Mouse (Mus musculus) MEL (cell line): Measurements from ENCODE around the gene Tecpr1. TPM values are rescaled to one million over a fixed set of nuclear protein-coding genes. Genes with fewer than 3 reads are reported as not detected.

ENCODE experiments used
- DNase-seq: peaks from one replicate; pipeline ENCODE4 v3.0.0; 2011; ENCODE audit warnings: low read depth, low spot score
- H3K27ac ChIP-seq: 2 replicates; pipeline ENCODE4 v1.5.1; 2012; ENCODE audit warnings: low read depth, mild to moderate bottlenecking, control low read depth, low read length, moderate library complexity; ENCODE audit not compliant: control insufficient read depth
- H3K27me3 ChIP-seq, 2 experiments: fragments of 150-350 bp in 1 of 2; sonication (generic) in 1 of 2; 2 replicates each; pipeline ENCODE4 v1.6.1; 2012; ENCODE audit warnings: low read length in 2 of 2, mild to moderate bottlenecking in 2 of 2, improper control_type of control experiment in 1 of 2, moderate library complexity in 1 of 2; ENCODE audit not compliant: insufficient read depth in 2 of 2, control insufficient read depth in 1 of 2
- H3K36me3 ChIP-seq, 2 experiments: 2 replicates each; pipeline ENCODE4 v1.6.1; 2012 to 2014; ENCODE audit warnings: low read length in 2 of 2, improper control_type of control experiment in 1 of 2, inconsistent platforms in 1 of 2, mild to moderate bottlenecking in 1 of 2; ENCODE audit not compliant: insufficient read depth in 2 of 2, control insufficient read depth in 1 of 2
- H3K4me1 ChIP-seq, 2 experiments: fragments of 150-350 bp in 1 of 2; sonication (generic) in 1 of 2; 2 replicates each; pipeline ENCODE4 v1.6.1; 2012; ENCODE audit warnings: low read length in 2 of 2, improper control_type of control experiment in 1 of 2, mild to moderate bottlenecking in 1 of 2; ENCODE audit not compliant: insufficient read depth in 2 of 2, control insufficient read depth in 1 of 2
- H3K4me3 ChIP-seq, 2 experiments: fragments of 150-350 bp in 1 of 2; sonication (generic) in 1 of 2; 2 replicates each; pipeline ENCODE4 v1.5.1; 2012; ENCODE audit warnings: low read depth in 2 of 2, low read length in 2 of 2, mild to moderate bottlenecking in 2 of 2, moderate library complexity in 2 of 2, control low read depth in 1 of 2, improper control_type of control experiment in 1 of 2; ENCODE audit not compliant: control insufficient read depth in 1 of 2, insufficient read depth in 1 of 2
- H3K79me2 ChIP-seq: 2 replicates; pipeline ENCODE4 v1.6.1; 2012; ENCODE audit warnings: mild to moderate bottlenecking, low read length, moderate library complexity; ENCODE audit not compliant: control insufficient read depth, poor library complexity, insufficient read depth
- H3K9ac ChIP-seq: 2 replicates; pipeline ENCODE4 v1.6.1; 2012; ENCODE audit warnings: low read depth, mild to moderate bottlenecking, control low read depth, low read length, moderate library complexity; ENCODE audit not compliant: control insufficient read depth, poor library complexity, severe bottlenecking
- H3K9me3 ChIP-seq: fragments of 150-350 bp; sonication (generic); replicated peaks from 2 replicates; pipeline ENCODE4 v1.6.1; 2012; ENCODE audit warnings: mild to moderate bottlenecking, low read length, improper control_type of control experiment, moderate library complexity; ENCODE audit not compliant: insufficient read depth
- BHLHE40 ChIP-seq: IDR thresholded peaks from 2 replicates; pipeline ENCODE4 v1.6.1; 2012; ENCODE audit warnings: low read depth, mild to moderate bottlenecking, inconsistent platforms, low read length, improper control_type of control experiment, borderline replicate concordance
- GATA1 ChIP-seq: IDR thresholded peaks from 2 replicates; pipeline ENCODE4 v1.6.1; 2011; ENCODE audit warnings: low read depth, low read length, improper control_type of control experiment
- KAT2A ChIP-seq: conservative IDR thresholded peaks from 2 replicates; pipeline ENCODE4 v1.6.1; 2012; ENCODE audit warnings: low read depth, low read length, improper control_type of control experiment, inconsistent platforms
- MYC ChIP-seq: IDR thresholded peaks from 2 replicates; pipeline ENCODE4 v1.6.1; 2011; ENCODE audit warnings: low read depth, mild to moderate bottlenecking, low read length, improper control_type of control experiment, moderate library complexity
- POLR2AphosphoS5 ChIP-seq: IDR thresholded peaks from 2 replicates; pipeline ENCODE4 v1.6.1; 2012; ENCODE audit warnings: low read depth, borderline replicate concordance, mild to moderate bottlenecking, inconsistent platforms, low read length, moderate library complexity, mixed read lengths
- TCF12 ChIP-seq: IDR thresholded peaks from 2 replicates; pipeline ENCODE4 v1.6.1; 2014; ENCODE audit warnings: low read depth, mild to moderate bottlenecking, inconsistent platforms, low read length, improper control_type of control experiment, moderate library complexity
- polyA plus RNA-seq, 2 experiments: library from polyadenylated mRNA; stranded (reverse) in 1 of 2; unstranded in 1 of 2; fragments of >175 nt in 1 of 2; fragments of >200 nt in 1 of 2; gene quantifications; 2 replicates each; pipeline versions ENCODE4 v1.2.1 to v1.2.4; 2012; ENCODE audit warnings: low replicate concordance in 2 of 2, low read depth in 1 of 2; ENCODE audit not compliant: insufficient read length in 2 of 2, insufficient read depth in 1 of 2, missing spikeins in 1 of 2
- total RNA-seq: library from RNA; depleted of rRNA; stranded (reverse); fragments of 300-350 nt; gene quantifications from 2 replicates; pipeline ENCODE4 v1.2.3, GENCODE M21; 2012

Gene Tecpr1
- total and polyA plus RNA-seq, 3 experiments: 6.2 to 9.0 TPM; not detected in 1

- no peak overlapping the region for H3K9ac ChIP-seq
- peaks cover 0 to 5% of the 10 kb centered on the region in 2 experiments; a peak in 1 of 4 replicates for H3K4me1 ChIP-seq
- H3K27me3 ChIP-seq: no peaks in the 10 kb centered on the region
- TF ChIP-seq GATA1: no peak
- 0 out of 2 replicates have a peak, but pooled peaks have one; percentile 25 for TF ChIP-seq TCF12
- H3K4me3 ChIP-seq: no peak overlapping the region
- peaks cover 1% of the 10 kb centered on the region; the same call in 1 of the 2 replicates for H3K79me2 ChIP-seq
- H3K9me3 ChIP-seq: no peaks in the 10 kb centered on the region
- peaks cover 0 to 4% of the 10 kb centered on the region in 2 experiments; a peak in 3 of 4 replicates for H3K36me3 ChIP-seq
- DNase-seq: no peak
- H3K27ac ChIP-seq: no peak overlapping the region
Measured at GRCm38 (mm10) chr5:144183647-144184335, 39.6 kb downstream of the Tecpr1 start.

DNA sequence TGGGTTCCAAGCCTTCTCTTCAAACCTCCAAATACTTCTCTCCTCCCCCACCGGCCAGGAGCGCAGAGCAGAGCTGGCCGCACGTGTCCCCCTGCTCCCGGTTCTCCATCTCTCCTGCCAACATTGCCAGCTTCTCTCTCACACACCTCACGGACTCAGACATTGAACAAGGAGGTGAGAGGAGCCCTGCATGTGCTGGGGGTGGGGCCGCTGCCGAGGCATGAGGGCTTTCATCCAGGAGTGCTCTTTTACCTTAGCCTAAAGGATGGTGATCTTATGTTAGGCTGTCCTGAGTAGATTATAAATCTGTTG lies 40.2 kb downstream of the Tecpr1 start:
- H3K27me3 ChIP-seq: no peaks in the 10 kb centered on the region
- no peak for TF ChIP-seq POLR2AphosphoS5
- no peak for TF ChIP-seq GATA1
- TF ChIP-seq KAT2A: no peak
- no peak for TF ChIP-seq MYC
- TF ChIP-seq, all 39 proteins: peak for 0
- Histone ChIP-seq H3K4me1 (peaks cover 0 to 5% of the 10 kb centered on the region in 2 experiments; a peak in 1 of 4 replicates), H3K36me3 (peaks cover 0 to 4% of the 10 kb centered on the region in 2 experiments; a peak in 3 of 4 replicates), H3K79me2 (peaks cover 1% of the 10 kb centered on the region; the same call in 1 of the 2 replicates), H3K27ac (no peak overlapping the region), H3K9me3 (no peaks in the 10 kb centered on the region), H3K4me3 (no peak overlapping the region), H3K9ac (no peak overlapping the region)
- DNase-seq: no peak

- Histone ChIP-seq H3K27ac (no peak overlapping the region), H3K79me2 (peaks cover 1% of the 10 kb centered on the region; the same call in 1 of the 2 replicates), H3K27me3 (no peaks in the 10 kb centered on the region), H3K36me3 (peaks cover 0 to 4% of the 10 kb centered on the region in 2 experiments; a peak in 3 of 4 replicates), H3K4me3 (no peak overlapping the region), H3K4me1 (peaks cover 0 to 9% of the 10 kb centered on the region in 2 experiments; a peak in 2 of 4 replicates), H3K9ac (no peak overlapping the region), H3K9me3 (no peaks in the 10 kb centered on the region)
- no peak for DNase-seq
- TF ChIP-seq BHLHE40: no peak
- TF ChIP-seq GATA1: 0 out of 2 replicates have a peak, but pooled peaks have one; percentile 22
Measured at GRCm38 (mm10) chr5:144182542-144183247, 40.7 kb downstream of the Tecpr1 start.
